ENCODE assay signal across 9 mouse cellular contexts in genomic region chr7:29072689-29073088, GRCm38 (mm10). TPM values are rescaled to one million over a fixed set of nuclear protein-coding genes. Genes with fewer than 3 reads are reported as not detected.
A peak's percentile ranks its signal among the peaks of the same experiment; 100 is the strongest.
DNase-seq lines count a peak whose midpoint lies in the region; TF ChIP-seq lines count a peak whose summit lies in the region.
"Had no signal": no experiment of that assay in that cellular context is flagged by ENCODE, and none has a peak within 500 bp of the region (broad histone marks: within the 10 kb centered on the region; RNA-seq: fewer than 3 reads in every experiment).

No protein-coding gene starts in this region.

- H3K36me3 ChIP-seq in small intestine, adult 2 months (ENCODE audit: control insufficient read depth, insufficient read depth, low read length): no peaks in the 10 kb centered on the region
- H3K36me3 ChIP-seq: lung, embryonic 15.5 days had no signal

- no peak overlapping the region for H3K4me3 ChIP-seq in small intestine, adult 2 months (ENCODE audit: low read depth, low read length)
- H3K4me3 ChIP-seq: lung, embryonic 15.5 days had no signal

- TF ChIP-seq POLR2A in small intestine, adult 2 months (IDR thresholded peaks at IDR 0.05; ENCODE audit: low read depth, low read length): no peak

- H3K4me1 ChIP-seq in small intestine, adult 2 months (ENCODE audit: control insufficient read depth, insufficient read depth, insufficient read length, low read length): 0 out of 2 replicates have a peak, but pooled peaks cover 3% of the 10 kb centered on the region

- no peak overlapping the region for H3K27ac ChIP-seq in small intestine, adult 2 months (ENCODE audit: insufficient read depth, low read depth, low read length)
- H3K27ac ChIP-seq: lung, embryonic 15.5 days had no signal

- H3K27me3 ChIP-seq in small intestine, adult 2 months (ENCODE audit: control insufficient read depth, insufficient read depth, low read length): peaks cover 4% of the 10 kb centered on the region

- WGBS in small intestine, adult 2 months: 37% methylated on average over 11 of the region's 11 CpGs

- peak; percentile 14; the same call in 1 of the 2 replicates for TF ChIP-seq CTCF in small intestine, adult 2 months (IDR thresholded peaks at IDR 0.05; ENCODE audit: extremely low read depth, insufficient read length, insufficient replicate concordance, low read depth, low read length)

- peak; percentile 26 to 27 for DNase-seq in frontal cortex, postnatal 36 days (ENCODE audit: low spot score in 2 of 2)
- DNase-seq in frontal cortex, postnatal 14 days (ENCODE audit: low spot score in 2 of 2): no peak
- peak; percentile 22 for DNase-seq in urinary bladder, postnatal 14 days (ENCODE audit: low spot score)
- no peak for DNase-seq in urinary bladder, adult 18-20 months (ENCODE audit: low spot score in 2 of 2)
- DNase-seq in forelimb bud, embryonic 11.5 days (ENCODE audit: low read depth, low spot score): peak; percentile 26
- DNase-seq in lung, postnatal 10 days: peak; percentile 38
- DNase-seq in urinary bladder, adult 2 months (ENCODE audit: low spot score): no peak

RNA-seq across cellular contexts. Expression of gene Ryr1, which starts 52.3 kb away (rescaled TPM):
- polyA plus RNA-seq in small intestine, adult 2 months (2012; rRNA removed): 0.03 and 0.05 TPM in 2 replicates
- polyA plus RNA-seq in urinary bladder, adult 2 months (2012; rRNA removed): 0.15 and 0.21 TPM in 2 replicates

Comparison
In these comparisons a context has a peak if more than half of its experiments do, and no peak if none do; other contexts are left out.
1. DNase-seq: peak in frontal cortex, postnatal 36 days (2 of 2), urinary bladder, postnatal 14 days (single experiment), forelimb bud, embryonic 11.5 days (single experiment) and lung, postnatal 10 days (single experiment); none in frontal cortex, postnatal 14 days (0 of 2), urinary bladder, adult 18-20 months (0 of 2) and urinary bladder, adult 2 months (single experiment).